Mouse (Mus musculus) forebrain, postnatal 0 days (tissue): Measurements from ENCODE around the gene Gm45140. TPM values are rescaled to one million over a fixed set of nuclear protein-coding genes. Genes with fewer than 3 reads are reported as not detected.

ENCODE experiments used
- ATAC-seq: fragments of 200-750 bp; cut with Nextera tagmentation; 2 replicates; pipeline ENCODE4 v1.8.0; 2017; ENCODE audit warnings: mild to moderate bottlenecking, moderate library complexity
- DNase-seq: peaks from one replicate; pipeline ENCODE4 v3.0.0-alpha.2; 2015
- H3K27ac ChIP-seq: fragments of 300-500 bp; sonication (generic); 2 replicates; pipeline ENCODE4 v1.5.1; 2014; ENCODE audit warnings: low read depth, mild to moderate bottlenecking, antibody characterized with exemption, low read length, moderate library complexity, mixed read lengths
- H3K27me3 ChIP-seq: fragments of 300-500 bp; sonication (generic); 2 replicates; pipeline ENCODE4 v1.6.1; 2014; ENCODE audit warnings: mild to moderate bottlenecking, low read length, mixed read lengths; ENCODE audit not compliant: insufficient read depth
- H3K36me3 ChIP-seq: fragments of 300-500 bp; sonication (generic); 2 replicates; pipeline ENCODE4 v1.6.1; 2014; ENCODE audit warnings: mild to moderate bottlenecking, moderate library complexity; ENCODE audit not compliant: insufficient read depth
- H3K4me1 ChIP-seq: fragments of 300-500 bp; sonication (generic); 2 replicates; pipeline ENCODE4 v1.6.1; 2014; ENCODE audit warnings: antibody characterized with exemption; ENCODE audit not compliant: insufficient read depth
- H3K4me2 ChIP-seq: fragments of 300-500 bp; sonication (generic); 2 replicates; pipeline ENCODE4 v1.6.1; 2014; ENCODE audit warnings: low read depth, mild to moderate bottlenecking, moderate library complexity
- H3K4me3 ChIP-seq: fragments of 300-500 bp; sonication (generic); 2 replicates; pipeline ENCODE4 v1.5.1; 2014; ENCODE audit warnings: low read depth, low read length, mixed read lengths
- H3K9ac ChIP-seq: fragments of 300-500 bp; sonication (generic); 2 replicates; pipeline ENCODE4 v1.6.1; 2014; ENCODE audit warnings: mild to moderate bottlenecking
- H3K9me3 ChIP-seq: fragments of 300-500 bp; sonication (generic); 2 replicates; pipeline ENCODE4 v1.6.1; 2016; ENCODE audit warnings: low read length
- CTCF ChIP-seq: sonication (generic); IDR thresholded peaks from 2 replicates; pipeline ENCODE4 v1.5.1; 2016; ENCODE audit warnings: antibody characterized with exemption, control low read depth, low read depth
- WGBS: fragments of 180-500 bp; shearing (Covaris S2); extraction: QIAGEN DNeasy Blood & Tissue Kit; methylation state at CpG from one replicate; pipeline ENCODE4 v1.1.7; 2014; 5-methylcytosine and 5-hydroxymethylcytosine counted together
- polyA plus RNA-seq: library from polyadenylated mRNA; unstranded; fragments of >200 nt; fragmentation: Nextera tagmentation; extraction: Ambion mirVana; gene quantifications from 2 replicates; pipeline ENCODE4 v1.2.1, GENCODE M21; 2015
- total RNA-seq: library from RNA; depleted of rRNA; stranded (reverse); fragments of >200 nt; gene quantifications from 2 replicates; pipeline ENCODE4 v1.2.3, GENCODE M21; 2014

Gene Gm45140
- total and polyA plus RNA-seq, 2 experiments from 2014 or later: 1.0 to 4.7 TPM

DNA sequence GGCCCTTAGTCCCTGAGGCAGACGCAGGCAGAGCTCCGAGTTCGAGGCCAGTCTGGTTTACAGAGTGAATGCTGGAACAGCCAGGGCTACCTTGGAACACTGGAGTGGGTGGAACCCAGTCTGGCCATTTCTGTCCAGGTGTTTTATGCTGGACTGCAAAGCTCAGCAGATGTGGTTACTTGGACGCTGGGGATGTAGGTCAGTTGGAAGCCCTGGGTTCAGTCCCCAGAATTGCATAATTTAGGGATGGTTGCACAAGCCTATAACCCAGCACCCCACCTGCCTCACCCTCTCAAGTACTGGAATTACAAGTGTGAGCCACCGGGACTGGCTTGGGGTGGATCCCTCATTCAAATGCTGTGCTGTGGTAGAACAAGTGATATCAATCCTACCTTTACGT lies 30.6 kb upstream of the Gm45140 start:
- TF ChIP-seq CTCF: no peak
- no peaks in the 10 kb centered on the region for H3K27me3 ChIP-seq
- no peak overlapping the region for H3K27ac ChIP-seq
- H3K9me3 ChIP-seq: no peaks in the 10 kb centered on the region
- WGBS: 88% methylated on average over 6 of the region's 6 CpGs
- H3K4me1 ChIP-seq: no peaks in the 10 kb centered on the region
- no peak for ATAC-seq
- DNase-seq: no peak
- no peak overlapping the region for H3K4me2 ChIP-seq
- H3K36me3 ChIP-seq: no peaks in the 10 kb centered on the region
- H3K9ac ChIP-seq: no peak overlapping the region
- H3K4me3 ChIP-seq: no peak overlapping the region

DNA sequence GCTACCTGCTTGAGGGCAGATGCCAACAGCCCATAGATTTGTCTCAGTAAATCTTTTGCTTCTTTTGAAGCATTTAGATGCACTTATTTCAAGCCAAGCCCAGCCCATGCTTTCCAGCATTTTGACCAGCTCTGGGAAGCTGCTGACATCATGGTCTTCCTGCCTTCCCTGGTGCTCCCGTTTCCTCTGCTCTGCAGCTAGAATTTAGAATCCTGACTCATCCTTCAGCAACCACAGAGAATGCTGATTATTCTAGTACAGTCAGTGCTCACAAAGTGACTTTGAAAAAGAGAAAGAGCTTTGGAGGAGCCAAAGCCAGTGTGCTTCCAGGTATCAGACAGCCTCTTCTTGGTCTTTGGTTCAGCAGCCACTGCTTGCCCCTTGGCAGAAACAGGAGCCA lies 21.5 kb upstream of the Gm45140 start:
- no peaks in the 10 kb centered on the region for H3K4me1 ChIP-seq
- H3K9ac ChIP-seq: no peak overlapping the region
- 66% methylated on average over 1 of the region's 1 CpGs for WGBS

DNA sequence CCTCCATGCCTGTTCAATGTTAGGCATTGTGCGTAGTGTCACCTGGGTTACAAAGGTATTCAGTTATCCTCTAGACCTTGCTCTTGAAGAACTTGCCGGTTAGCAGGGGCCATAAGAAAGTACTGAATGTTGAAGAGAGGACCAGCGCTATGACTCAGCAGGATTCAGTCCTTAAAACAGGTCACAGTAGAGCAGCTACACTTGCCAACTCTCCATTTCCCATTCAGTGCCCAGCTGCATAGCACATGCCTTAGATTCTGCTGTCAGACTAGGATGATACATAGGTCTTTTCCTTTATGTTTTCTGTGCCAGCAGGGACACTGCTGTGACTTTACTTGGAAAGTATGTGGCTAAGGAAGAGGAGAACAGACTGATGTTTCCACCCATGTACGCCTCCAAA lies 17.9 kb upstream of the Gm45140 start:
- Histone ChIP-seq H3K27ac (no peak overlapping the region), H3K9me3 (no peaks in the 10 kb centered on the region), H3K4me1 (peaks cover 6% of the 10 kb centered on the region), H3K4me3 (no peak overlapping the region), H3K36me3 (no peaks in the 10 kb centered on the region), H3K27me3 (no peaks in the 10 kb centered on the region), H3K4me2 (no peak overlapping the region), H3K9ac (no peak overlapping the region)
- DNase-seq: no peak
- ATAC-seq: no peak
- TF ChIP-seq CTCF: no peak
- WGBS: 85% methylated on average over 4 of the region's 4 CpGs

More for the DNA sequence above, 21.5 kb upstream of the Gm45140 start:
- no peak for ATAC-seq
- H3K27ac ChIP-seq: no peak overlapping the region
- no peaks in the 10 kb centered on the region for H3K36me3 ChIP-seq
- H3K27me3 ChIP-seq: no peaks in the 10 kb centered on the region
- DNase-seq: no peak
- no peak overlapping the region for H3K4me3 ChIP-seq
- H3K4me2 ChIP-seq: no peak overlapping the region
- no peaks in the 10 kb centered on the region for H3K9me3 ChIP-seq
- TF ChIP-seq CTCF: no peak

DNA sequence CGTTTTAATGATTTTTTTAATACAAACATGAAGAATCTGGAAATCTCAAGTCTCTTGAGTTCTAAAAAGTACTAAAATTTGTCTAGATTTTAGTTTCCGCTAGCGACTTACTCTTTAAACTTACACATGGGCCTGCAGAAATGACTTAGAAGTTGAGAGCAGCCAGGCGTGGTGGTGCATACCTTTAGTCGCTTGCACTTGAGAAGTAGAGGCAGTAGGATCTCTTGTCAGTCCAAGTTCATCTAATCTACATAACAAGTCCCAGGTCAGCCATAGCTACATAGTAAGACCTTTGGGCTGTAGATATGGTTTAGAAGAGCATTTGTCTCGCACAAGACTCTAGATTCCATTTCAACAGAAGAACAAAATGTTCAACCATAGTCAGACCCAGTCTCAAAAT lies 16.3 kb upstream of the Gm45140 start:
- 83% methylated on average over 6 of the region's 6 CpGs for WGBS
- no peak for TF ChIP-seq CTCF
- no peak overlapping the region for H3K27ac ChIP-seq
- H3K4me2 ChIP-seq: no peak overlapping the region
- H3K4me1 ChIP-seq: peaks cover 12% of the 10 kb centered on the region
- no peaks in the 10 kb centered on the region for H3K36me3 ChIP-seq
- H3K27me3 ChIP-seq: no peaks in the 10 kb centered on the region
- DNase-seq (no peak), ATAC-seq (no peak)
- no peaks in the 10 kb centered on the region for H3K9me3 ChIP-seq
- H3K9ac ChIP-seq: no peak overlapping the region
- H3K4me3 ChIP-seq: no peak overlapping the region

DNA sequence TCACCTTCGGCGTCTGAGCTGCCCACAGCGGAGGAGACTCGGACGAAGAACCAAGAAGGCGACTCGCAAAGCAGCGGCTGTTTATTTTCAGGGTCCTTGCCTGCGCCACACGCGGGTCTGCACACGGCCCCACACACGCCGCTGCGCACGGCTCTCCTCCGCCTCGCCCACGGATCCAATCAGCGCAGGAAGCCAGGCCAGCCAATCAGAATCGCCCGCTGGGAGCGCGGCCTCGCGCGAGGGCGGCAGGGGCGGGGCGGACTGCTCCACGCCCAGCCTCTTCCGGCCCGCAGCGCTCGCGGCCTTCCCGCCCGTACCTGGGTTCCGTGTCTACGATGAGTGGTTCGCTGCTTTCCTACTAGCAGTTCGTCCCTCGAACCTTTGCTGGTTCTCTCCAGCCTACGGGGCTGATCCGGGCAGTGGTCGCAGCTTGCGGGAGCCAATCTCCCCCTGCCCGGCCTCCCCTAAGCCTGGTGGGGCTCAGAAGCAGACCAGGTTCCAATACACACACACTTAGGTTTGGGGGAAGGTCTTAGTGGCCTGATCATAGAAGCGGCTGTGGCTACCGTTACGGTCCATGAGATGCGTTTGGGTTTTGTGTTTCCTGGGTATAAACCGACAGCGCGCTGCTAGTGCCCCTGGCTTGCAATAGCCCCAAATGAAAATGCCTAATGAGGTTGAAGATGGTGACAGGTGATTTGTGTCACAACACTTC lies 15.5 kb upstream of the Gm45140 start, which contains the start of gene Cnbp:
Gene Cnbp, minus strand, starts transcription at position 207 of the 715 bp plus-strand sequence.
- Histone ChIP-seq H3K4me3 (peak within 1 kb of the TSS; percentile 99), H3K36me3 (no peaks in the 10 kb centered on the region), H3K9me3 (no peaks in the 10 kb centered on the region), H3K27ac (peak within 1 kb of the TSS; percentile 97), H3K9ac (peak within 1 kb of the TSS; percentile 98), H3K4me1 (peaks cover 12% of the 10 kb centered on the region), H3K4me2 (peak within 1 kb of the TSS; percentile 70), H3K27me3 (no peaks in the 10 kb centered on the region)
- 4% methylated on average over 54 of the region's 55 CpGs for WGBS
- peak; percentile 99 for ATAC-seq
- peak; percentile 99 for DNase-seq
- TF ChIP-seq CTCF: 0 out of 2 replicates have a peak, but pooled peaks have one; percentile 8

DNA sequence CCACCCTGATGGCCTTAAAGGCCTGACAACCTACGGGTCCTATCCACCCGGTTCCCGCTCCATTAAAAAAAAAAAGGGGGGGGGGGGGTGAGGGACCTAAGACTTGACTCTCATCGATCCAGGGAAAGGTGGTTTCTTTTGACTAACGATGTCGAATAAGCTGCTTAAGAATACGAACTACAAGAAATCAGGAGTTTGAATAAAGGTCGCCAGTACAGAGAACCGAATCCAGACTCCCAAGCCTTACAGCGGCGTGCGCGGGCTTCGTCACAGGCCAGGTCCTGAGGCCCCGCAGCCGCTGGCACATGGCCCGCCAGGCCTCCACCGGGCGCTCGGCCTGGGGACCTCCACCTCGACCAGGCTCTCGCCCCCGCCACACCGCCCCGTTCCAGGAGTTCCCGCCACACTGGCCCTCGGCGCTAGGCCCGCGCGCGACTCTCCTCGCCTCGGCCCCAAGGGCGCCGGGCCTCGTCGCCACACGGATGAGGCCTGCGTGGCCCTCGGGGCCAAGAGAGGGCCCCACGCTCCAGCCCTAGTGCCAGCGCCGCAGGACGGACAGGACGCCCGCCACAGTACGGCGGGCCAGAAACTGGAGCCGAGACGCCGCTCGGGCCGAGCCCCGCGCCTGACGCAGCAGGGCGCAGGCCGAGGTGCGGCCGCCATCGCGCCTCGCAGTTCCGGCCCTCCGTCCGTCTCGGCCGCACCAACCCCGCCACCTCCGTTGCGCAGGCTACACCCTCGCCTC lies 14.7 kb upstream of the Gm45140 start:
- ATAC-seq: peak; percentile 53
- peak; percentile 66 for DNase-seq
- H3K27ac ChIP-seq: peak overlapping the region; percentile 97
- 1% methylated on average over 72 of the region's 73 CpGs for WGBS
- H3K9me3 ChIP-seq: no peaks in the 10 kb centered on the region
- H3K4me1 ChIP-seq: peaks cover 12% of the 10 kb centered on the region
- peak overlapping the region; percentile 99 for H3K4me3 ChIP-seq
- peak overlapping the region; percentile 98 for H3K9ac ChIP-seq
- peak overlapping the region; percentile 70 for H3K4me2 ChIP-seq
- no peaks in the 10 kb centered on the region for H3K27me3 ChIP-seq
- H3K36me3 ChIP-seq: peaks cover 3% of the 10 kb centered on the region
- no peak for TF ChIP-seq CTCF

DNA sequence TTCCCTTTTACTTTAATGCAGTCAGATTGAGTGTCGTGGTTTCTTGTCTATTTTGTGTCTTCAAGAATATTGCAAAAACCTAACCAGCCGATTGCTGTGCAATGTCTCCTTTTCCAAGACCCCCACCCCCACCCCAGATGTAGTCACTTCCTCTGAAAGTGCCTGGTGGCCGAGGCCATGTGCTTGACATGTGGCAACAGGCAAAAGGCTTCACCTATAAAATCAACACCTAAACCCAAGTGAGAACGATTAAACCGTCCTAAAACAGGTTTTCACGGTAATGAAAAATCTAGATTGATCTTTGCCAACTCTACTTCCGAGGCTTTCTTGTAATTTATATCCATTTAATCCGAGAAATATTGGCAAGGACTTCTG lies 14.2 kb upstream of the Gm45140 start:
- Histone ChIP-seq H3K4me3 (peak overlapping the region; percentile 99), H3K27ac (no peak overlapping the region), H3K9ac (peak overlapping the region; percentile 98), H3K9me3 (no peaks in the 10 kb centered on the region), H3K27me3 (no peaks in the 10 kb centered on the region), H3K4me2 (peak overlapping the region; percentile 70), H3K36me3 (peaks cover 8% of the 10 kb centered on the region), H3K4me1 (peaks cover 12% of the 10 kb centered on the region)
- no peak for TF ChIP-seq CTCF
- WGBS: 1% methylated on average over 8 of the region's 8 CpGs
- DNase-seq (peak; percentile 19), ATAC-seq (no peak)
